Mouse (Mus musculus) hindbrain, embryonic 15.5 days (tissue): ENCODE data around the gene Arhgap23. TPM values are rescaled to one million over a fixed set of nuclear protein-coding genes. Genes with fewer than 3 reads are reported as not detected.

Source experiments
- ATAC-seq: fragments of 200-750 bp; cut with Nextera tagmentation; 2 replicates; pipeline ENCODE4 v1.8.0; 2017; ENCODE audit warnings: low read depth, moderate number of reproducible peaks, moderate TSS enrichment; ENCODE audit not compliant: low FRiP score
- H3K27ac ChIP-seq: fragments of 300-500 bp; sonication (generic); replicated peaks from 2 replicates; pipeline ENCODE4 v1.5.1; 2015; ENCODE audit warnings: mild to moderate bottlenecking, inconsistent platforms
- H3K27me3 ChIP-seq: fragments of 300-500 bp; sonication (generic); 2 replicates; pipeline ENCODE4 v1.6.1; 2015; ENCODE audit warnings: control low read depth, inconsistent platforms
- H3K36me3 ChIP-seq: fragments of 300-500 bp; sonication (generic); 2 replicates; pipeline ENCODE4 v1.6.1; 2015; ENCODE audit warnings: control low read depth, inconsistent platforms
- H3K4me1 ChIP-seq: fragments of 300-500 bp; sonication (generic); replicated peaks from 2 replicates; pipeline ENCODE4 v1.6.1; 2015; ENCODE audit warnings: control low read depth, inconsistent platforms
- H3K4me2 ChIP-seq: fragments of 300-500 bp; sonication (generic); 2 replicates; pipeline ENCODE4 v1.6.1; 2015; ENCODE audit warnings: moderate library complexity, mild to moderate bottlenecking, inconsistent platforms
- H3K4me3 ChIP-seq: fragments of 300-500 bp; sonication (generic); 2 replicates; pipeline ENCODE4 v1.5.1; 2015; ENCODE audit warnings: mild to moderate bottlenecking, inconsistent platforms
- H3K9ac ChIP-seq: fragments of 300-500 bp; sonication (generic); 2 replicates; pipeline ENCODE4 v1.6.1; 2015; ENCODE audit warnings: inconsistent platforms
- H3K9me3 ChIP-seq: fragments of 300-500 bp; sonication (generic); 2 replicates; pipeline ENCODE4 v1.6.1; 2016; ENCODE audit warnings: control low read depth, inconsistent platforms
- WGBS: fragments of 180-500 bp; shearing (Covaris S2); methylation state at CpG from one replicate; pipeline ENCODE4 v1.1.7; 2015; 5-methylcytosine and 5-hydroxymethylcytosine counted together
- polyA plus RNA-seq: library from polyadenylated mRNA; unstranded; fragments of >200 nt; fragmentation: Nextera tagmentation; extraction: Ambion mirVana; gene quantifications from 2 replicates; pipeline ENCODE4 v1.2.1, GENCODE M21; 2015

Arhgap23 gene
- polyA plus RNA-seq, 1 experiment from 2014 or later, result 10.1 TPM

DNA sequence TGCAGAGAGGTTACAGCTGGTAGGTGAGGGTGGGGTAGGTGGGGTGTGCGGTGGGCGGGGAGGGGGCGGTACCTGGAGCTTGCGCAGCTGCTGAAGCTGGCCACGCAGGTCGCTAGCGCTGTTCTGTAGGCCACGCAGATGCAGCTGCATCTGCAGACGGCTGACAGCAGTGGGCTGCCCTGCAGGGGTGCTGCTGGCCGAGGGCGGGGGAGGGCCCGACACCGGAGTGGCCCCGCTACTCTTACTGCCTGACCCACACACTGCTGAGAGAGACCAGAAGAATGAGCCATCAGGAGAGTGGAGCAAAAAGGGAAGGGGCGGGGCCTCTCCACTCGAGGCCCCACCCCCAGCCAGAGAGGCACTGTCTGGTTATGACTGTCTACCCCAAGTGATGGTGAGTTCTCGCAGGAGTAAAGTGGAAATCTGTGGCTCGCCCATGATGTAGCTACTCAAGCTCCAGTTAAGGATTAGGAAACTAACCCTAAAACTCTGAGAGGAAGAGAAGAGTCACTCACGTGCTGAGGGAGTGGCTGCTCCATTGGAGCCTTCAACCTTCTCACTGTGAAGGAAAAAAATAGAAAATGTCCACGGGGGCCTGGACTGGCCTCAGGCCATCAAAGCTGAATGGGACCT is 117.7 kb downstream of the Arhgap23 start:
- 11% methylated on average over 20 of the region's 20 CpGs for WGBS
- peak; percentile 39 for ATAC-seq
- H3K9ac ChIP-seq, result no peak overlapping the region
- H3K4me2 ChIP-seq, result peak overlapping the region; percentile 18; the same call in 1 of the 2 replicates
- H3K27ac ChIP-seq, result no peak overlapping the region
- peaks cover 29% of the 10 kb centered on the region for H3K36me3 ChIP-seq
- H3K27me3 ChIP-seq, result peaks cover 40% of the 10 kb centered on the region
- no peaks in the 10 kb centered on the region for H3K9me3 ChIP-seq
- H3K4me3 ChIP-seq, result no peak overlapping the region
- H3K4me1 ChIP-seq, result peaks cover 51% of the 10 kb centered on the region

DNA sequence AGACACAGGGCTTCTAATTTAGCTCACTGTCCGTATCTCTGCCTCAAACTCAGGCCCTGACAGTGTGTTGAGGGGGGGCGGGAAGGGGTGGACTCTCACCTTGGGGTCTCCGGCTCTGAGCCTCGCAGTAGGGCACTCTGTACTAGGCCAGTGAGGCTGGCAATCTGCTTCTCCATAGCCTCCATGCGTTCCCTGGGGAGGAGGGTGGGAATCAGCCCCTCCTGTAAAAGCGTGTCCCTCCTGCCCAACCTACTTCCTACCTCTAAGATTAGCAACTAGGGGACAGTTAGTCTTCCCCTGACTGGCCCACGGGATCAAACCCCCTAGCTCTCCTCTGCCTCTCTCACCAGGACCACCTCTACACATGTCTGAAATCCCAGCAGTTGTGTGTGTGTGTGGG is 118.3 kb downstream of the Arhgap23 start:
- H3K4me2 ChIP-seq, result no peak overlapping the region
- H3K4me3 ChIP-seq, result no peak overlapping the region
- no peak overlapping the region for H3K9ac ChIP-seq
- no peak overlapping the region for H3K27ac ChIP-seq
- H3K9me3 ChIP-seq, result no peaks in the 10 kb centered on the region
- WGBS, result 34% methylated on average over 7 of the region's 7 CpGs
- no peak for ATAC-seq
- H3K27me3 ChIP-seq, result peaks cover 40% of the 10 kb centered on the region
- peaks cover 51% of the 10 kb centered on the region for H3K4me1 ChIP-seq
- peaks cover 27% of the 10 kb centered on the region for H3K36me3 ChIP-seq

GRCm38 (mm10) chr11:97534442-97535307 is 119.3 kb downstream of the Arhgap23 start:
- peaks cover 16% of the 10 kb centered on the region for H3K36me3 ChIP-seq
- peak overlapping the region; percentile 18 for H3K4me3 ChIP-seq
- WGBS, result 15% methylated on average over 92 of the region's 95 CpGs
- H3K27me3 ChIP-seq, result peaks cover 40% of the 10 kb centered on the region
- H3K9ac ChIP-seq, result 0 out of 2 replicates have a peak overlapping the region, but pooled peaks have one; percentile 11
- H3K9me3 ChIP-seq, result no peaks in the 10 kb centered on the region
- no peak for ATAC-seq
- H3K4me1 ChIP-seq, result peaks cover 57% of the 10 kb centered on the region
- no peak overlapping the region for H3K27ac ChIP-seq
- peak overlapping the region; percentile 32 for H3K4me2 ChIP-seq

- Histone ChIP-seq H3K36me3 (peaks cover 14% of the 10 kb centered on the region), H3K4me1 (peaks cover 61% of the 10 kb centered on the region), H3K4me3 (0 out of 2 replicates have a peak overlapping the region, but pooled peaks have one; percentile 18), H3K9me3 (no peaks in the 10 kb centered on the region), H3K27ac (no peak overlapping the region), H3K4me2 (peak overlapping the region; percentile 32), H3K27me3 (peaks cover 40% of the 10 kb centered on the region), H3K9ac (no peak overlapping the region)
- ATAC-seq, result no peak
- WGBS, result 37% methylated on average over 5 of the region's 5 CpGs
Observed at GRCm38 (mm10) chr11:97535308-97535630, 119.9 kb downstream of the Arhgap23 start.

GRCm38 (mm10) chr11:97535660-97536059 is 120.3 kb downstream of the Arhgap23 start:
- H3K4me1 ChIP-seq, result peaks cover 65% of the 10 kb centered on the region
- no peak overlapping the region for H3K4me3 ChIP-seq
- peaks cover 40% of the 10 kb centered on the region for H3K27me3 ChIP-seq
- H3K36me3 ChIP-seq, result peaks cover 14% of the 10 kb centered on the region
- no peak overlapping the region for H3K27ac ChIP-seq
- no peak overlapping the region for H3K4me2 ChIP-seq
- no peaks in the 10 kb centered on the region for H3K9me3 ChIP-seq
- ATAC-seq, result no peak
- WGBS, result 59% methylated on average over 5 of the region's 5 CpGs
- H3K9ac ChIP-seq, result no peak overlapping the region

DNA sequence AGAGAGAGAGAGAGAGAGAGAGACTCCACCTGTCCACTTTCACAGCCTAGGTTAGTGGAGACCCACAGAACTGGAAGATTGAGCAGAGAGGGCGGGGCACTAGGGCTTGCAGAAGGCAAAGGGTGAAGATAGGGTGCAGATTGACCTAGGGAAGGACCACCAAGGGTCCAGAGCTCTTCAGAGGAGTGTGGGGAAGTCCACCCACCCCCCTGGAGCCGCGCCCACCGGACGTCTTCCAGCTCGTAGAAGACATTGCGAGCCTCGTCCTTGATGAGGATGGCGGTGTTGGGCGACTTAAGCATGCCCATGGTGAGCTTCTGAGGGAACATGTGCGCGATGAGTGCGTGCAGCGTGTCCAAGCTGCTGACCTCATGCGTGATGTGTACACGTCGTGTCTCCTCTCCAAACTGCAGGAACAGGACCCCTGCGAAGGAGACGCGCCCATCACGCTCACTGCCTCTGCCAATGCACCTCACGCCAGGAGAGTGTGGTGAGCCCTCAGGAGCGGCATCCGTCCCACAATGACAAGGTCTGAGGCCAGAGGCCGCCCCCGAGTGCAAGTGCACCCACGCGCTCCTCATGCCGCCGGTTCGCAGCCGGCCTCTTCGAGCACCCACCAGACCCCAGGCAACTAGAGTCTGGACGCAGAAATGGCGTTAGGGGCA is 120.9 kb downstream of the Arhgap23 start:
- no peak for ATAC-seq
- Histone ChIP-seq H3K9me3 (no peaks in the 10 kb centered on the region), H3K4me2 (peak overlapping the region; percentile 48), H3K27ac (0 out of 2 replicates have a peak overlapping the region, but pooled peaks have one; percentile 37), H3K4me3 (peak overlapping the region; percentile 25), H3K9ac (no peak overlapping the region), H3K27me3 (peaks cover 40% of the 10 kb centered on the region), H3K4me1 (peaks cover 69% of the 10 kb centered on the region), H3K36me3 (peaks cover 14% of the 10 kb centered on the region)
- 27% methylated on average over 35 of the region's 35 CpGs for WGBS

GRCm38 (mm10) chr11:97536835-97537579 is 121.7 kb downstream of the Arhgap23 start:
- Histone ChIP-seq H3K9me3 (no peaks in the 10 kb centered on the region), H3K9ac (peak overlapping the region; percentile 9; the same call in 1 of the 2 replicates), H3K27me3 (peaks cover 40% of the 10 kb centered on the region), H3K27ac (peak overlapping the region; percentile 37; the same call in 1 of the 2 replicates), H3K4me2 (peak overlapping the region; percentile 48), H3K4me3 (peak overlapping the region; percentile 25), H3K36me3 (peaks cover 14% of the 10 kb centered on the region), H3K4me1 (peaks cover 66% of the 10 kb centered on the region)
- WGBS, result 11% methylated on average over 34 of the region's 36 CpGs
- ATAC-seq, result 0 out of 2 replicates have a peak, but pooled peaks have one; percentile 4

DNA sequence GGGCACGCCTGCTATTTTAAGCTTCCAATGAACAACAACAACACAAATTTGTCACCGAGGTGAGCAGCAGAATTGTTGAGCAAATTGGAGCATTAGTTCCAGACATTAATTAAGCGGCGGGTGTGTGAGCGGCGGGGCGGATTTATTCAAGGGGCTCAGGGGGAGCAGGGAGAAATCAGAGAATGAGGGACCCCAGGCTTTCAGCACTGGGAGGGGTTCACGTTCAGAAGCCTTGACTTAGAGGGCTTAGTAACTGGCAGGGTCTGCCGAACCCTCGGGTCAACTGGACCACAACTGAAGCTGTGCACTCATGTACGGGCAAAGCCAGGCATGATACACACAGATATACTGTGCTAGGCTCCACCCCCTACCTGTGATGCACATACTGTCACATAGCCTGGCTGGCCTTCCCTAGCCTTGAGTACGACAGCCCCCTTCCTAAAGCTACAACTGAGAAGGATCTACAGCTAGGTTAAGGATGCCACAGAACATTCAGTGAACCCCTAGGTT is 122.3 kb downstream of the Arhgap23 start:
- no peaks in the 10 kb centered on the region for H3K9me3 ChIP-seq
- peak overlapping the region; percentile 37; the same call in 1 of the 2 replicates for H3K27ac ChIP-seq
- H3K36me3 ChIP-seq, result peaks cover 14% of the 10 kb centered on the region
- WGBS, result 32% methylated on average over 12 of the region's 12 CpGs
- no peak overlapping the region for H3K9ac ChIP-seq
- ATAC-seq, result no peak
- H3K27me3 ChIP-seq, result peaks cover 40% of the 10 kb centered on the region
- H3K4me1 ChIP-seq, result peaks cover 66% of the 10 kb centered on the region
- peak overlapping the region; percentile 48; the same call in 1 of the 2 replicates for H3K4me2 ChIP-seq
- H3K4me3 ChIP-seq, result peak overlapping the region; percentile 25; the same call in 1 of the 2 replicates

DNA sequence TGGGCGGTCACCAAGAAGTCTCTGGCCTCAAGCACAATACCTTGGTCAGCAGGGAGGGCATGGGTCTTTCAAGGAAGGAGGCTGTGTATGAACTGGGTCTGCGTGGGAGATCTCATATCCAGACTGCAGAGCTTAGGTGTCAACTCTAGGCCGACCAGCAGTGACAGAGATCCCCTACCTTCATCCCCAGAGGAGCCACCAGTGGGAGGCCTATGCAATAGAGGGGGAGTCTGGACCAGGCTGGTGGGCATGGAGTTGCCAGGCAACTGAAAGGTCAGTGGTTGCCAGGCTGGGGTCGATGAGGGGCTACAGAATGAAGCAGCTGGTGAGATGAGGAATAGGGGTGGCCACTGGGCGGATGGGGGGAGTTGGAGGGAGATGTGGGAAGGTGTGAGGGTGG is 124.3 kb downstream of the Arhgap23 start:
- no peak overlapping the region for H3K27ac ChIP-seq

DNA sequence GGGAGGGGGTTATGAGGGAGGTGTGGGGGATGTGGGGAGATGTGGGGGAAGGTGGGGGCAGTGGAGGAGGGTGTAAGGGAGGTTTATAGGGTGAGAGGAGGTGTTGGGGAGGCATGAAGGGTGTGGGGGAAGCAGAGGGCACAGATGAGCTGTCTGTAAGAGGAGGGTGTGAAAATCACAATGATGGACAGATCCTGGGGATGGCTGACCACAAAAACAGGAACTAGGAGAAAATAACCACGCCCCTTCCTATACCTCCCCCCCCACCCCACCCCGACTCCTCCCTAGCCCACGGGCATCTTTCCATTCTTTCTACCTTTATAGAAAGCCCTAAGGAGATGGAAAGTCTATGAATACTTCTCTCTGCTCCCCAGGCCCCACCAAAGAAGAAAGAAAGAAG is 124.8 kb downstream of the Arhgap23 start:
- Histone ChIP-seq H3K9ac (no peak overlapping the region), H3K4me3 (no peak overlapping the region), H3K27ac (no peak overlapping the region; the same call in 1 of the 2 replicates), H3K36me3 (peaks cover 5% of the 10 kb centered on the region; the same call in 1 of the 2 replicates), H3K4me2 (no peak overlapping the region), H3K4me1 (peaks cover 68% of the 10 kb centered on the region), H3K9me3 (no peaks in the 10 kb centered on the region), H3K27me3 (peaks cover 20% of the 10 kb centered on the region)
- no peak for ATAC-seq
- 53% methylated on average over 3 of the region's 3 CpGs for WGBS

More for the DNA sequence above, 124.3 kb downstream of the Arhgap23 start:
- 37% methylated on average over 5 of the region's 5 CpGs for WGBS
- H3K4me1 ChIP-seq, result peaks cover 73% of the 10 kb centered on the region
- H3K4me3 ChIP-seq, result no peak overlapping the region
- H3K9ac ChIP-seq, result no peak overlapping the region
- peaks cover 10% of the 10 kb centered on the region; the same call in 1 of the 2 replicates for H3K36me3 ChIP-seq
- no peak for ATAC-seq
- H3K9me3 ChIP-seq, result no peaks in the 10 kb centered on the region
- peaks cover 24% of the 10 kb centered on the region for H3K27me3 ChIP-seq
- H3K4me2 ChIP-seq, result no peak overlapping the region

DNA sequence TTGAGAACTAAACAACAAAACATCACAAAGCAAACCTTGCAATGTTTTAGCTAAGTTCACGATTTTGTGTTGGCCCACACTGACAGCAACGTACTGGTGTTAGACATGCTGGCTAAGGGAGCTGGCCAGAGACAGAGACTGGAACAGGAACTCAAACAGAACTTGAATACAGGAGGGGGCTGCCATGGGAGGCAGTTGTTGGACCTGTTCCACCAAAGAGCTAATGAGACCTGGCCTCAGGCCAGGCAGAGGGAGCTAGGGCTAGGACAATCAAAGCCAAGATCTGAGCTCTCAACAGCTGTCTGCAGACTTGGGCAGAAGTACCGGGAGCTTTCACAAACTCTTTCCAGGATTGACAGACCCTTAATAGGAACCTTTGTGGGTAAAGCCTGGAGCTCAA is 125.3 kb downstream of the Arhgap23 start:
- no peak overlapping the region for H3K4me2 ChIP-seq
- ATAC-seq, result no peak
- WGBS, result 43% methylated on average over 3 of the region's 3 CpGs
- no peaks in the 10 kb centered on the region for H3K9me3 ChIP-seq
- H3K27ac ChIP-seq, result peak overlapping the region; percentile 40; the same call in 1 of the 2 replicates
- H3K36me3 ChIP-seq, result 0 out of 2 replicates have a peak, but pooled peaks cover under 1% of the 10 kb centered on the region
- H3K4me3 ChIP-seq, result no peak overlapping the region
- H3K27me3 ChIP-seq, result peaks cover 15% of the 10 kb centered on the region
- H3K9ac ChIP-seq, result no peak overlapping the region
- H3K4me1 ChIP-seq, result peaks cover 65% of the 10 kb centered on the region
